Mouse (Mus musculus): ENCODE results near the gene Ankrd2. TPM values are rescaled to one million over a fixed set of nuclear protein-coding genes. Genes with fewer than 3 reads are reported as not detected.

Ankrd2 gene
- total and polyA plus RNA-seq, 3 experiments: not detected

DNA sequence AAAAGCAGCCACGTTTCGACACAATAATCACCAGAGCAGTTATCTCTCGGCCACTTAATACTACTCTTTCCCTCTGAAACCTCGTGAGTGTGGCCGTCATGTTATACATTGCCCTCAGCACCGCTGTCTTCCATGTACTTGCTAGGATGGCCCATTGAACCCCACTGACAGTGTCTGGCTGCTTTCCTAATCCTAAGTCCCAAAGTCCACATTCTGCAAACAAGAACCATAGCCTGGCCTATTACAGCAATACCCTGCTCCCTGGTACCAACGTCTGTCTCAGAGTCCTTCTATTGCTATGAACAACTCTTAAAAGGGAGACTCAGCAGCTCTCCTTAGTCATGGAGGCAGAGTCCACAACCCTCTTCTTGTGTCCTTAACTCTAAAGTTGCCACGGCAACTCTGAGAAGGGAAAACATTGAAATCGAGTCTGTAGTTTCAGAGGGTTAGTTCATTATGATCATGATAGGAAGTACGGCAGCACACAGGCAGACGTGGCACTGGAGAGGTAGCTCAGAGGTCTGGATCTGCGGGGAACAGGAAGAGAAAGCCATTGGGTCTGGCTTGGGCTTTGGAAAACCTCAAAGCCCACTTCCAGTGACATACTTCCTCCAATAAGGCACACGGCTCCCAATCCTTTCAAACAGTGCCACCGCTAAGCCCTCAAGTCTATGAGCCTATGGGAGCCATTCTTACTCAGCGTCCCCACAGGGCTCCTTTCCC lies 36.2 kb downstream of the Ankrd2 start:
- H3K27me3 ChIP-seq (ENCODE audit: control insufficient read depth in 1 of 2, insufficient read depth in 2 of 2, low read length in 2 of 2): peaks cover 8 to 13% of the 10 kb centered on the region in 2 experiments
- no peaks in the 10 kb centered on the region for H3K36me3 ChIP-seq (ENCODE audit: control insufficient read depth in 1 of 2, insufficient read depth in 2 of 2, low read length in 2 of 2)
- no peaks in the 10 kb centered on the region for H3K9me3 ChIP-seq (replicated peaks; ENCODE audit: insufficient read depth, low read length)
- DNase-seq (ENCODE audit: low read depth, low spot score): no peak
- H3K79me2 ChIP-seq (ENCODE audit: control insufficient read depth, insufficient read depth, low read length, poor library complexity): no peaks in the 10 kb centered on the region
- no peak overlapping the region for H3K4me3 ChIP-seq (ENCODE audit: control insufficient read depth in 1 of 2, insufficient read depth in 1 of 2, low read depth in 2 of 2, low read length in 2 of 2)
- no peaks in the 10 kb centered on the region for H3K4me1 ChIP-seq (ENCODE audit: control insufficient read depth in 1 of 2, insufficient read depth in 2 of 2, low read length in 2 of 2)
- TF ChIP-seq GATA1 (IDR thresholded peaks at IDR 0.05; ENCODE audit: low read depth, low read length): no peak
- no peak for TF ChIP-seq MAZ (IDR thresholded peaks at IDR 0.05; ENCODE audit: low read depth, low read length)
- no peak for TF ChIP-seq TBP (IDR thresholded peaks at IDR 0.05; ENCODE audit: low read depth, low read length)
- TF ChIP-seq ETS1 (IDR thresholded peaks at IDR 0.05; ENCODE audit: low read depth, low read length): no peak
- H3K9ac ChIP-seq (ENCODE audit: control insufficient read depth, low read depth, low read length, poor library complexity, severe bottlenecking): no peak overlapping the region
- H3K27ac ChIP-seq (ENCODE audit: control insufficient read depth, low read depth, low read length): no peak overlapping the region

DNA sequence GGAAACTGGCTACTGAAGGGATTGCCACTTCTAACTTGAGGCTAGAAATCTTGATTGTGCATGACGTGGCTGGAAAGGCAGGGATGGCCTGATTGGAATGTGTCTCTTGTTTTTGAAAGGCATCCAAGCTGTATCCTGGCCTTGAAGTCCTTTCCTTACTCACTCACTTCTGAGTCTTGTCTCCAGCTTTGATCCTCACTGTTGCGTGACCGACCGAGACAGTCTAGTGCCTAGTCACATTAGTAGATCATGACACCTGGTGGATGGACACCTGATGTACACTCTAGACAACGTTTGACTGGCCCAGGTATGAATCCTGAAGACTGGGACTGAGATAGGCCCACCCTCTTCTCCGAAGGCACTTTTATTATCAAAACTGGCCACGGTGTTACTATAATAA lies 37.0 kb downstream of the Ankrd2 start:
- Histone ChIP-seq H3K36me3 (ENCODE audit: control insufficient read depth in 1 of 2, insufficient read depth in 2 of 2, low read length in 2 of 2) (no peaks in the 10 kb centered on the region), H3K9me3 (replicated peaks; ENCODE audit: insufficient read depth, low read length) (no peaks in the 10 kb centered on the region), H3K27me3 (ENCODE audit: control insufficient read depth in 1 of 2, insufficient read depth in 2 of 2, low read length in 2 of 2) (peaks cover 5 to 11% of the 10 kb centered on the region in 2 experiments; a peak in 3 of 4 replicates), H3K9ac (ENCODE audit: control insufficient read depth, low read depth, low read length, poor library complexity, severe bottlenecking) (no peak overlapping the region), H3K79me2 (ENCODE audit: control insufficient read depth, insufficient read depth, low read length, poor library complexity) (no peaks in the 10 kb centered on the region), H3K4me1 (ENCODE audit: control insufficient read depth in 1 of 2, insufficient read depth in 2 of 2, low read length in 2 of 2) (0 out of 4 replicates have a peak, but pooled peaks cover 0 to under 1% of the 10 kb centered on the region in 2 experiments), H3K4me3 (ENCODE audit: control insufficient read depth in 1 of 2, insufficient read depth in 1 of 2, low read depth in 2 of 2, low read length in 2 of 2) (no peak overlapping the region), H3K27ac (ENCODE audit: control insufficient read depth, low read depth, low read length) (no peak overlapping the region)
- TF ChIP-seq MXI1 (IDR thresholded peaks at IDR 0.05; ENCODE audit: low read depth, low read length) (no peak), CTCF (IDR thresholded peaks at IDR 0.05 in 2 of 3, conservative IDR thresholded peaks at IDR 0.05 in 1 of 3; ENCODE audit: control insufficient read depth in 1 of 3, insufficient read depth in 1 of 3, low read depth in 2 of 3, low read length in 3 of 3, poor library complexity in 1 of 3, severe bottlenecking in 1 of 3) (peak in 1 of 3 experiments; percentile 8; a peak in 1 of 6 replicates), RCOR1 (IDR thresholded peaks at IDR 0.05; ENCODE audit: low read depth, low read length) (no peak), NRF1 (IDR thresholded peaks at IDR 0.05; ENCODE audit: insufficient read depth, low read depth, low read length, poor library complexity, severe bottlenecking) (no peak), NELFE (IDR thresholded peaks at IDR 0.05; ENCODE audit: low read depth, low read length) (no peak), POLR2AphosphoS2 (IDR thresholded peaks at IDR 0.05; ENCODE audit: low read length) (no peak), MYB (IDR thresholded peaks at IDR 0.05; ENCODE audit: low read depth, low read length) (no peak), POLR2AphosphoS5 (IDR thresholded peaks at IDR 0.05; ENCODE audit: borderline replicate concordance, low read depth, low read length) (no peak)
- DNase-seq (ENCODE audit: low read depth, low spot score): no peak

- no peaks in the 10 kb centered on the region for H3K79me2 ChIP-seq (ENCODE audit: control insufficient read depth, insufficient read depth, low read length, poor library complexity)
- no peak overlapping the region for H3K9ac ChIP-seq (ENCODE audit: control insufficient read depth, low read depth, low read length, poor library complexity, severe bottlenecking)
- peaks cover 0 to 12% of the 10 kb centered on the region in 2 experiments; a peak in 1 of 4 replicates for H3K4me1 ChIP-seq (ENCODE audit: control insufficient read depth in 1 of 2, insufficient read depth in 2 of 2, low read length in 2 of 2)
- TF ChIP-seq POLR2A (IDR thresholded peaks at IDR 0.05; ENCODE audit: control insufficient read depth in 1 of 2, insufficient read depth in 1 of 2, low read depth in 1 of 2, low read length in 2 of 2, poor library complexity in 1 of 2): no peak
- no peak for TF ChIP-seq NELFE (IDR thresholded peaks at IDR 0.05; ENCODE audit: low read depth, low read length)
- TF ChIP-seq SIN3A (IDR thresholded peaks at IDR 0.05; ENCODE audit: low read length): no peak
- TF ChIP-seq SMC3 (IDR thresholded peaks at IDR 0.05; ENCODE audit: low read depth, low read length): no peak
- TF ChIP-seq TCF12 (IDR thresholded peaks at IDR 0.05; ENCODE audit: low read depth, low read length): no peak
- TF ChIP-seq MAZ (IDR thresholded peaks at IDR 0.05; ENCODE audit: low read depth, low read length): no peak
- H3K9me3 ChIP-seq (replicated peaks; ENCODE audit: insufficient read depth, low read length): no peaks in the 10 kb centered on the region
- peaks cover 0 to 4% of the 10 kb centered on the region in 2 experiments; a peak in 2 of 4 replicates for H3K27me3 ChIP-seq (ENCODE audit: control insufficient read depth in 1 of 2, insufficient read depth in 2 of 2, low read length in 2 of 2)
- H3K27ac ChIP-seq (ENCODE audit: control insufficient read depth, low read depth, low read length): no peak overlapping the region
- no peaks in the 10 kb centered on the region for H3K36me3 ChIP-seq (ENCODE audit: control insufficient read depth in 1 of 2, insufficient read depth in 2 of 2, low read length in 2 of 2)
- no peak for DNase-seq (ENCODE audit: low read depth, low spot score)
- H3K4me3 ChIP-seq (ENCODE audit: control insufficient read depth in 1 of 2, insufficient read depth in 1 of 2, low read depth in 2 of 2, low read length in 2 of 2): no peak overlapping the region
Measured at GRCm38 (mm10) chr19:42075051-42075450, 39.3 kb downstream of the Ankrd2 start.

All from MEL (cell line).